In genomic region chr8:111067439-111067838, GRCm38 (mm10) we compare ENCODE assay signal across 23 mouse cellular contexts. TPM values are rescaled to one million over a fixed set of nuclear protein-coding genes. Genes with fewer than 3 reads are reported as not detected.
A peak's percentile ranks its signal among the peaks of the same experiment; 100 is the strongest.
DNase-seq lines count a peak whose midpoint lies in the region; ATAC-seq and TF ChIP-seq lines count a peak whose summit lies in the region.
"Had no signal": no experiment of that assay in that cellular context is flagged by ENCODE, and none has a peak within 500 bp of the region (broad histone marks: within the 10 kb centered on the region; RNA-seq: fewer than 3 reads in every experiment).

No protein-coding gene starts in this region.

- 29% methylated on average over 10 of the region's 10 CpGs for WGBS in lung, postnatal 0 days
- 28% methylated on average over 10 of the region's 10 CpGs for WGBS in embryonic facial prominence, embryonic 10.5 days

- H3K79me2 ChIP-seq in myocyte (ENCODE audit: control insufficient read depth, insufficient read depth) = no peaks in the 10 kb centered on the region

- no peak for TF ChIP-seq EP300 in lung, postnatal 0 days (IDR thresholded peaks at IDR 0.05)

- no peaks in the 10 kb centered on the region for H3K4me1 ChIP-seq in lung, postnatal 0 days (ENCODE audit: insufficient read depth, low read depth, low read length)
- peaks cover 8% of the 10 kb centered on the region; the same call in 1 of the 2 replicates for H3K4me1 ChIP-seq in embryonic facial prominence, embryonic 10.5 days
- H3K4me1 ChIP-seq: embryonic facial prominence, embryonic 13.5 days; heart, embryonic 15.5 days; lung, embryonic 15.5 days had no signal

- TF ChIP-seq CTCF in lung, postnatal 0 days (IDR thresholded peaks at IDR 0.05) = no peak

- H3K4me2 ChIP-seq in lung, postnatal 0 days (replicated peaks; ENCODE audit: low read depth, low read length) = no peak overlapping the region
- H3K4me2 ChIP-seq in myocyte (ENCODE audit: low read depth) = peak overlapping the region; percentile 12
- H3K4me2 ChIP-seq: embryonic facial prominence, embryonic 13.5 days; heart, embryonic 15.5 days; hindbrain, embryonic 13.5 days; kidney, embryonic 15.5 days; limb, embryonic 13.5 days; lung, embryonic 15.5 days; neural tube, embryonic 15.5 days had no signal

- H3K27ac ChIP-seq in lung, postnatal 0 days (ENCODE audit: low read length) = no peak overlapping the region
- no peak overlapping the region for H3K27ac ChIP-seq in embryonic facial prominence, embryonic 10.5 days (replicated peaks)
- H3K27ac ChIP-seq: embryonic facial prominence, embryonic 13.5 days; forebrain, embryonic 10.5 days; heart, embryonic 15.5 days; hindbrain, embryonic 13.5 days; kidney, embryonic 15.5 days; limb, embryonic 13.5 days; lung, embryonic 15.5 days; neural tube, embryonic 15.5 days had no signal

- no peak overlapping the region for H3K4me3 ChIP-seq in lung, postnatal 0 days (ENCODE audit: low read depth, low read length)
- no peak overlapping the region for H3K4me3 ChIP-seq in embryonic facial prominence, embryonic 10.5 days
- H3K4me3 ChIP-seq in myocyte = no peak overlapping the region
- H3K4me3 ChIP-seq: embryonic facial prominence, embryonic 13.5 days; forebrain, embryonic 10.5 days; heart, embryonic 15.5 days; hindbrain, embryonic 13.5 days; kidney, embryonic 15.5 days; limb, embryonic 13.5 days; lung, embryonic 15.5 days; neural tube, embryonic 15.5 days had no signal

- no peak for TF ChIP-seq POLR2A in myocyte (IDR thresholded peaks at IDR 0.05; ENCODE audit: insufficient read length, low read depth)

- no peak overlapping the region for H3K9ac ChIP-seq in lung, postnatal 0 days (replicated peaks; ENCODE audit: low read depth)
- H3K9ac ChIP-seq: embryonic facial prominence, embryonic 13.5 days; heart, embryonic 15.5 days; hindbrain, embryonic 13.5 days; kidney, embryonic 15.5 days; limb, embryonic 13.5 days; lung, embryonic 15.5 days; neural tube, embryonic 15.5 days had no signal

- ATAC-seq in lung, postnatal 0 days = no peak; the same call in 1 of the 2 replicates
- ATAC-seq in CD4-positive, CD25-positive, alpha-beta regulatory T cell, adult 4 months = no peak
- ATAC-seq: Patski had no signal

- DNase-seq in embryo, embryonic 10.5 days (ENCODE audit: low spot score) = peak; percentile 41
- DNase-seq in embryo, embryonic 9.5 days (ENCODE audit: extremely low spot score) = no peak
- peak; percentile 12 for DNase-seq in lung, postnatal 0 days (ENCODE audit: low spot score)
- DNase-seq in lung, adult 18-20 months = no peak
- DNase-seq in embryonic facial prominence, embryonic 10.5 days (ENCODE audit: low spot score) = peak; percentile 33
- no peak for DNase-seq in neural tube, embryonic 10.5 days (ENCODE audit: extremely low spot score, low spot score)
- DNase-seq: cerebellum, adult 11 months; cerebellum, postnatal 14 days; heart, adult 18-20 months; layer of hippocampus, adult 9-11 months had no signal

- no peak overlapping the region for H3ac ChIP-seq in myocyte (ENCODE audit: control insufficient read depth, insufficient read length)

- no peaks in the 10 kb centered on the region for H3K9me3 ChIP-seq in lung, postnatal 0 days (ENCODE audit: low read length)
- no peaks in the 10 kb centered on the region for H3K9me3 ChIP-seq in embryonic facial prominence, embryonic 10.5 days
- H3K9me3 ChIP-seq: embryonic facial prominence, embryonic 13.5 days; forebrain, embryonic 10.5 days; heart, embryonic 15.5 days; hindbrain, embryonic 13.5 days; kidney, embryonic 15.5 days; limb, embryonic 13.5 days; lung, embryonic 15.5 days; neural tube, embryonic 15.5 days had no signal

- H3K27me3 ChIP-seq in lung, postnatal 0 days (replicated peaks; ENCODE audit: insufficient read depth, low read length) = no peaks in the 10 kb centered on the region
- 0 out of 2 replicates have a peak, but pooled peaks cover 3% of the 10 kb centered on the region for H3K27me3 ChIP-seq in embryonic facial prominence, embryonic 10.5 days (replicated peaks; ENCODE audit: low read depth, poor library complexity, severe bottlenecking)
- H3K27me3 ChIP-seq in myocyte (ENCODE audit: control insufficient read depth, insufficient read depth, insufficient read length) = no peaks in the 10 kb centered on the region
- H3K27me3 ChIP-seq: embryonic facial prominence, embryonic 13.5 days; heart, embryonic 15.5 days; kidney, embryonic 15.5 days; limb, embryonic 13.5 days; lung, embryonic 15.5 days had no signal

- no peaks in the 10 kb centered on the region for H3K36me3 ChIP-seq in lung, postnatal 0 days (ENCODE audit: insufficient read depth, low read length)
- H3K36me3 ChIP-seq in embryonic facial prominence, embryonic 10.5 days (replicated peaks) = no peaks in the 10 kb centered on the region
- H3K36me3 ChIP-seq in myocyte (ENCODE audit: control insufficient read depth, insufficient read depth) = no peaks in the 10 kb centered on the region
- H3K36me3 ChIP-seq: embryonic facial prominence, embryonic 13.5 days; forebrain, embryonic 10.5 days; heart, embryonic 15.5 days; hindbrain, embryonic 13.5 days; limb, embryonic 13.5 days; lung, embryonic 15.5 days; neural tube, embryonic 15.5 days had no signal

TF ChIP-seq in myocyte, 11 proteins besides CTCF, POLR2A, EP300 and RAD21:
- no peak for TF ChIP-seq MYOG (IDR thresholded peaks at IDR 0.05; ENCODE audit: control insufficient read depth in 1 of 3, insufficient read depth in 1 of 3, insufficient read length in 2 of 3, low read depth in 2 of 3)
- TF ChIP-seq E2F4 (IDR thresholded peaks at IDR 0.05; ENCODE audit: insufficient read depth) = no peak
- no peak for TF ChIP-seq MAX (IDR thresholded peaks at IDR 0.05; ENCODE audit: low read depth)
- no peak for TF ChIP-seq MYOD1 (IDR thresholded peaks at IDR 0.05; ENCODE audit: control insufficient read depth in 1 of 3, insufficient read length in 2 of 3, low read depth in 2 of 3)
- no peak for TF ChIP-seq POLR2AphosphoS2 (IDR thresholded peaks at IDR 0.05; ENCODE audit: insufficient read length, low read depth)
- no peak for TF ChIP-seq CEBPB (IDR thresholded peaks at IDR 0.05; ENCODE audit: insufficient read depth, poor library complexity, severe bottlenecking)
- no peak for TF ChIP-seq REST (IDR thresholded peaks at IDR 0.05; ENCODE audit: insufficient read depth, insufficient read length)
- no peak for TF ChIP-seq USF1 (IDR thresholded peaks at IDR 0.05; ENCODE audit: low read depth)

RNA-seq across cellular contexts. Expression of gene Exosc6, which starts 11.3 kb away (rescaled TPM):
- 4.2 and 5.0 TPM in 2 replicates for polyA plus RNA-seq in lung, postnatal 0 days (2015; fragmentation: Nextera tagmentation; extraction: Ambion mirVana)
- 20.1 and 23.8 TPM in 2 replicates for polyA plus RNA-seq in embryonic facial prominence, embryonic 10.5 days (2016; fragmentation: Nextera tagmentation; extraction: Ambion mirVana)
- polyA plus RNA-seq in myocyte (2012; fragmentation: generic; extraction: Trizol) = not detected
- polyA plus RNA-seq in CD4-positive, CD25-positive, alpha-beta regulatory T cell, adult 4 months (2017; shearing (Covaris generic)) = not detected
- polyA plus RNA-seq: hindbrain, embryonic 13.5 days; neural tube, embryonic 15.5 days; Patski had no signal

RNA-seq across cellular contexts. Expression of gene Clec18a, which starts 24.8 kb away (rescaled TPM):
- polyA plus RNA-seq in lung, postnatal 0 days (2015; fragmentation: Nextera tagmentation; extraction: Ambion mirVana) = not detected in 2 replicates
- 1.8 and 2.4 TPM in 2 replicates for polyA plus RNA-seq in embryonic facial prominence, embryonic 10.5 days (2016; fragmentation: Nextera tagmentation; extraction: Ambion mirVana)
- 1.2 TPM for polyA plus RNA-seq in myocyte (2012; fragmentation: generic; extraction: Trizol)
- polyA plus RNA-seq in CD4-positive, CD25-positive, alpha-beta regulatory T cell, adult 4 months (2017; shearing (Covaris generic)) = not detected
- polyA plus RNA-seq: heart, embryonic 15.5 days; intestine, embryonic 14.5 days; limb, embryonic 13.5 days; small intestine, adult 2 months had no signal

RNA-seq across cellular contexts. Expression of gene Pdpr, which starts 27.0 kb away (rescaled TPM):
- 6.5 and 7.1 TPM in 2 replicates for polyA plus RNA-seq in lung, postnatal 0 days (2015; fragmentation: Nextera tagmentation; extraction: Ambion mirVana)
- polyA plus RNA-seq in embryonic facial prominence, embryonic 10.5 days (2016; fragmentation: Nextera tagmentation; extraction: Ambion mirVana) = 10.8 and 11.5 TPM in 2 replicates
- polyA plus RNA-seq in myocyte (2012; fragmentation: generic; extraction: Trizol) = 8.6 TPM
- polyA plus RNA-seq in CD4-positive, CD25-positive, alpha-beta regulatory T cell, adult 4 months (2017; shearing (Covaris generic)) = 10 to 100 TPM in 1 of 2 experiments, 1 to 10 TPM in 1; 7.2 to 11.4 TPM

RNA-seq across cellular contexts. Expression of gene Aars, which starts 34.5 kb away (rescaled TPM):
- polyA plus RNA-seq in lung, postnatal 0 days (2015; fragmentation: Nextera tagmentation; extraction: Ambion mirVana) = 25.2 and 26.0 TPM in 2 replicates
- polyA plus RNA-seq in embryonic facial prominence, embryonic 10.5 days (2016; fragmentation: Nextera tagmentation; extraction: Ambion mirVana) = 71.3 and 78.1 TPM in 2 replicates
- polyA plus RNA-seq in myocyte (2012; fragmentation: generic; extraction: Trizol) = 340 TPM
- polyA plus RNA-seq in CD4-positive, CD25-positive, alpha-beta regulatory T cell, adult 4 months (2017; shearing (Covaris generic)) = 10 to 100 TPM; 18.6 to 38.6 TPM

RNA-seq across cellular contexts. Expression of gene Ddx19b, which starts 35.9 kb away (rescaled TPM):
- 3.4 and 3.7 TPM in 2 replicates for polyA plus RNA-seq in lung, postnatal 0 days (2015; fragmentation: Nextera tagmentation; extraction: Ambion mirVana)
- polyA plus RNA-seq in embryonic facial prominence, embryonic 10.5 days (2016; fragmentation: Nextera tagmentation; extraction: Ambion mirVana) = 7.7 and 8.9 TPM in 2 replicates
- 5.9 TPM for polyA plus RNA-seq in myocyte (2012; fragmentation: generic; extraction: Trizol)
- 10 to 100 TPM in 1 of 2 experiments, 1 to 10 TPM in 1; 5.5 to 12.0 TPM for polyA plus RNA-seq in CD4-positive, CD25-positive, alpha-beta regulatory T cell, adult 4 months (2017; shearing (Covaris generic))

Comparison
In these comparisons a context has a peak if more than half of its experiments do, and no peak if none do; other contexts are left out.
1. DNase-seq: peak in embryo, embryonic 10.5 days (single experiment), lung, postnatal 0 days (single experiment) and embryonic facial prominence, embryonic 10.5 days (single experiment); none in embryo, embryonic 9.5 days (single experiment), lung, adult 18-20 months (0 of 2) and neural tube, embryonic 10.5 days (single experiment).